Mouse (Mus musculus) ZHBTc4 (cell line): ENCODE measurements at regions not wholly inside any gene's neighbourhood (a gene's known extent, or its start where the extent isn't known, plus 50 kb on each side); places are given as distances from the start of the nearest gene placed in this dataset.

Experiments
- DNase-seq: peaks from one replicate; pipeline ENCODE4 v3.0.0-alpha.2; 2011; ENCODE audit warnings: low read depth, low spot score

- no peak for DNase-seq
Measured at GRCm38 (mm10) chr13:57286168-57286567, 390.4 kb upstream of the Trpc7 start.

DNA sequence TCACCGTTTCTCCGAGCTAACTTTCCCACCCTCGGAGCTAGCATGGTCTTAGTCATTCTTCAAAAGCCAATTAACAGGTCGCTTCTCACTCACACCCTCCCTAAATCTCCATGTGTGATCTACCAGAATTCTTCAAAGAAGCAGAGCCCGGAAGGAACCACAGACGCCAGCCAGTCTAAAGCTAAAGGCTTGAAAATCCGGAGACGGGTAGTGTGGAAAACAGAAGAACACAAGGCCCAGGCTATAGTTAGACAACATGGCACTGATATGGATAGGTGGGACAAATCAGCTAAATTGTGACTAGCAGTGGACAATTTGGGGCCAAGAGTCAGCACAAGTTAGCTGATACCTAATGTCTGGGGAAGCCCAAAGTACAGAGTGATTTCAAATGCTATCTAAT lies 387.0 kb upstream of the Trpc7 start:
- no peak for DNase-seq

GRCm38 (mm10) chr13:57281941-57282710 lies 386.3 kb upstream of the Trpc7 start:
- DNase-seq = peak; percentile 37

GRCm38 (mm10) chr13:57281504-57281903 lies 385.7 kb upstream of the Trpc7 start:
- peak; percentile 72 for DNase-seq

GRCm38 (mm10) chr13:57278580-57278979 lies 382.8 kb upstream of the Trpc7 start:
- DNase-seq = peak; percentile 67

- peak; percentile 57 for DNase-seq
Measured at GRCm38 (mm10) chr13:57277076-57277475, 381.3 kb upstream of the Trpc7 start.

DNA sequence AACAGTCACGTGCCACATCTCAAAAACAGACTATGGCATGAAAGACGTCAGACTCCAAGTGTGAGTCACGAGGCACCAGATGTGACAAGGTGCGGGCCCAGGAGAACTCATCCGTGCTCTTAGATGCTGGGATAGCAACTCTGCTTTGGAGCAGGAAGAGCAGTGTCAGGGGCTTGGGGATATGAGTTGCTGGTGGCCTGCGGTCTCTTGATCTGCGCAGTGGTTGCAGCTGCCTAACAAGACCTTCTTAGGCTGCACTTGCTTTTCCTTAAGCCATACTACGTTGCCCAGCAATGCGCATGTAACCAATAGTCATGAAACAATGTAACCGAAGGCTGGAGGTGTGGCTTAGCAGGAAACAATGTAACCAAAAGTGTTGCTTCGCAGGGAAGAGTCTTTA lies 380.1 kb upstream of the Trpc7 start:
- DNase-seq = peak; percentile 19

DNA sequence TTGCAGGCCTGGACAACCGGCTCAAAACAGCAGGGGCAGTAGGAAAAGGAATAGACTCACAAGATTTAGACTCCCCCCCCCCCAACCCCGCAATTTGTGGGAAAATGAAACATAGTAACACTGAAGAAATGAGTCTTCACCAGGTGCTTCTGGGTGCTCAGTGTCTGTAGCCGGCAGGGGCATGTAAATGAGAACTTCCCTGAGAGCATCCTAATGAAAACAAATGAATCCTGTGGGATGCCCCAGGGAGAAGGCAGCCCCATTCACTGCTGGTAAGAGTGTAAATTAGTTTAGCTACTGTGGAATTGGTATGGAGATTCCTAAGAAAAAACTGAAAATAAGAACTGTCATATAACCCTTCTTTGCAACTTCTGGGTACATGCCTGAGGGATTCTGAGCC lies 377.8 kb upstream of the Trpc7 start:
- DNase-seq = no peak

- peak; percentile 82 for DNase-seq
Measured at GRCm38 (mm10) chr13:57269614-57270013, 373.8 kb upstream of the Trpc7 start.

DNA sequence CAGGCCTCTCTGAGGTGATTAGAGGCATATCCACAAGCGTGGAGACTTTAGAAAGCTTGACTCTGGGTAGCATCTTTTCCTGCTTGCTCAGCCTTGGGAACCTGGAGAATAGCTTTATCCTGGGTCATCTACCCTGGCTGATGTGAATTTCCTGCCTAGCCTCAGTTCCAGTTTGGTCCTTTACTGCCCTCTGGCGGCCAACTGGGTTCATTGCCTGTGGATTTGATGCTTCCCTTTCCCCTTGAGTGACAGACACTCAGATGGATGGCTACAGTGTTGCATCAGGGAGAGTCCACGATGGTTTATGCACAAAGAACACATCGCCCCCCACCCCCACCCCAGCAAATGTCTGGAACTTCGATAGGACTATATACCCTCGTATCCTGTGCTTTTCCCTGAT lies 364.1 kb upstream of the Trpc7 start:
- DNase-seq = peak; percentile 85

- DNase-seq = peak; percentile 66
Measured at GRCm38 (mm10) chr13:57259474-57259873, 363.7 kb upstream of the Trpc7 start.

DNA sequence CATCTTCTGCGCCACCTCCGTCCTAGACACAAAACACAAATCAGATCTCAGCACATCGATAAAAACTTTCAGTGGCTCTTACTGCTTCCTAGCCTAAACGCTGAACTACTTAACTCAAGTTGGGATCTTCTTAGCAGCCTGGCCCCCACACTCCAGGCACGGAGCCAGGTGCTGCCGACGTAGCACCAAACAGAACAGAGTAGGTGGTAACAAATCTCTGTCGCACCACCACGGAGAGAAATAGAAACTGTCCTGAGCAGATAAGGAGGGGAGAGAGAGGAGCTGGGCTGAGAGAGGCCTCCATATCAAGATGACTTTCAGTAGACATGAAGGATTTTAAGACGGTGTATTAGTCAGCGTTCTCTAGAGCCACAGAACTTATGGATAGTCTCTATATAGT lies 360.1 kb upstream of the Trpc7 start:
- DNase-seq = no peak

DNA sequence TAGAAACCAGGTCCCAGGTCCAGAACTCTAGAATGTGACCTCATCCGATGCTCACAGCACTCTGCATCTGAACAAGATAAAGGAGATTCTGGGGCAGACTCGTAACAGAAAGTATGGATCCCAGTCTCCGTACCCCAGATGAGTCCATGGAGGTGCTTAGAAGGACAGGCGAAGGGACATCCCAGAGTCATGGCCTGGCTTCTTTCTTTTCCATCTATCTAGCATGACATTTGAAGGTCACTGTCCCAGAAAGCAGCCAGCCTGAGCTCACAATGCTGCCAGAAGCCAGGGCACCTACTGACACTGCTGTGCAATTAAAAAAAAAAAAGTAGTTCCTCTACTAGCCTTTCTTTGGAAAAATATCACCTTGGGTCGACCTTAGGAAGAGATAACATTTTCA lies 354.1 kb upstream of the Trpc7 start:
- DNase-seq = no peak

GRCm38 (mm10) chr13:57249401-57249800 lies 353.6 kb upstream of the Trpc7 start:
- DNase-seq = no peak

DNA sequence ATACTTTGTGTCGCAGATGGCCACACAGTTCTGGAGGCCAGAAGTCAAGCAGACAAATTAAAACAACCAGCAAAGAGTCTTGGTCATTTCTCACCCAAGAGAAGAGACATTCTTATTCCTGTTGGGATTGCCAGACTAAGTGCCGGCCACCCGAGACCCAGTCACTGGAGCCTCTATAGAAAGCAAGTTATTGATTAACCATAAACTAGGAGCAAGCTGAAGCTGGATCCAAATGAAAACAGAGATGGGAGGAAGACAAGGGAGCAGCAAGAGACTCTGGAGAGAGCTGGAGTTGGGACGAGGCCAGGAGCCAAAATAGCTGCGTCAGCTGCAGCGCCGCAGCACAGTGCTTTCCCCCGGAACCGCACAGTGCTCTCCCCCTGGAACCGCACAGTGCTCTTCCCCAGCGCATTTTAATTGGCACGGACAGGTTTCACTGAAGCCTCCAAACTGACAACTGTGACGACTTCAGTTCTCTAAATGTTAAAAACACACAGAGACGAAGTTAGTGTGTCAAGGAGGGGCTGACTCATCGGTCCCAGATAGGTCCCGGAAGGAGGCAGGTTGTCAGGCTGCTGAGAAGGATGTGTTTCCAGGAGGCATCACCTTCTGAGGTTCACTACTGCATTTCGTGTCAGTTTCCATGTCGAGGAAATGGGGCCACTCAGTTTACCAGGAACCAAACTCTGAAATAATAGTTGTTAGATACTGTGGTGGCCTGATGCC lies 350.6 kb upstream of the Trpc7 start:
- no peak for DNase-seq

DNA sequence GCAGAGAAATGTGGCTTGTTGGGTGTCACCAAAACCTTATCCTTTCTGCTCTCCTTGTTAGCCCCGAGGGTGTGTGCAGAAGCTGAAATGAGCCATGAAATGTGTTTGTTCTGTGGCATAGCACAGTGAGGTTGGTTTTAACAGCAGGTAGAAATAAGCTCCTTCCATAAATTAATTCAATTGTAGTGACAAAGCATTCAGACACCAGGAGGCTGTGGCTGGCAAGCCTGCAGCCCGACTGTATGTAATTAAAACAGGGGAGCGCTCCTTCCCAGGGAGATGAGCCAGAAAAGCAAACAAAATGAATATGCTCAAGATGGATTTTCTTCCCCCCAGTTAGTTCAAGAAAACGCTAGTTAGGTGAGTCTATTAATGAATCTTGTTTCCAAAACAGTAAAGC lies 341.1 kb upstream of the Trpc7 start:
- DNase-seq = no peak

DNA sequence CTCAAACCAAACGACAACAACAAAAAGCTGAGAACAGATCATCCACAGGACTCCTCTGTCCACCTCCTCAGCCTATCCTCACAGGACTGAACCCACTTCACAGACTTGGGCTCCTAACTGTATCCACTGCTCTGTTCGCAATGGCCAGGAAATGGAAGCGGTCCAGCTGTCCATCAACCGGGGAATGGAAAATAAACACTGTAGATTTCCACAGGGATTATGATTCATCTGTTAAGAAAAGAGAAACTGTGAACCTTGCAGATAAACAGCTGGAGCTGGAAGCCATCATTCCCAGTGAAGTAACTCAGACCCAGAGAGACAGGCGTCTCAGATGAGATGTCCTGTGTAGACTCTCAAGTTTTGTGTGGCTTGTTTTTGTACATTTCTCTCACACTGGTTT lies 340.4 kb upstream of the Trpc7 start:
- DNase-seq = no peak

GRCm38 (mm10) chr13:57232906-57233305 lies 337.1 kb upstream of the Trpc7 start:
- peak; percentile 90 for DNase-seq

DNA sequence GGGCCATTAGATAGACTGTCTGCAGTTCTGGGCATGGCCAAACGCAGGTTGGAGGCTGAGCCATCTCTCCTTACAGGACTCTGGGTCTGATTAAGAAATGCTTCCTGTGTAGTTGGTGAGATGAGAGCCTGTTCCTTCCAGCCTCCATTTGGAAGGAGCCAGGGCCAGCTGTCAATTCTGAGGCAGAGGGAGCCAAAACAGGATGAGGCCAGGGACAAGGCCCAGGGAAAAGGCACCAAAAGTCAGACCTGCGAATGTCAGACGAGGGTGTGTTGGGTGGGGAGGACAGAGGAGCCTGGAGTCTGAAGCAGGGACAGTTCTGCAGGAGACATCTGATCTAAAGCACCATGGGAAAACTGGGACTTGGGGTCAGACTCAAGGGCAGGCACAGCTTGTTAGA lies 335.9 kb upstream of the Trpc7 start:
- DNase-seq = no peak

- peak; percentile 75 for DNase-seq
Measured at GRCm38 (mm10) chr13:57230253-57230652, 334.5 kb upstream of the Trpc7 start.

DNA sequence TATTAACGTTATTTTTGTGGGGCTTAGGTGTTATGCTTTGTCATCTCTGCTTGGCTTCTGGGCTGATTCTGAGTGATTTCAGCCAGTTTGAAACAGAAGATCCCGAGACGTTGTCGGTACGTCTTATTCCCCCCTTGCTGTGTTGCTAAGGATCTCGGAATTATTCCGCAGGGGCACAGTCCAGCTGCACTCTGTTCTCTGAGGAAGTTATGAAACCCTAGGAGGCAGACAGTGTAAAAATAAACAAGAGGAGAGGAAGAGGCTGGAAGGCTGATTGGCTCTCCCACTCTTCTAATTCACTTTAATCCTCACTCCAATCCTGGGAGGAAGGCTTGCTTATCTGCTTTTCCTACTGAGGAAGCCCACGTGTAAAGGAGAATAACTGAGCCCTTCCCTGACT lies 325.3 kb upstream of the Trpc7 start:
- no peak for DNase-seq

DNA sequence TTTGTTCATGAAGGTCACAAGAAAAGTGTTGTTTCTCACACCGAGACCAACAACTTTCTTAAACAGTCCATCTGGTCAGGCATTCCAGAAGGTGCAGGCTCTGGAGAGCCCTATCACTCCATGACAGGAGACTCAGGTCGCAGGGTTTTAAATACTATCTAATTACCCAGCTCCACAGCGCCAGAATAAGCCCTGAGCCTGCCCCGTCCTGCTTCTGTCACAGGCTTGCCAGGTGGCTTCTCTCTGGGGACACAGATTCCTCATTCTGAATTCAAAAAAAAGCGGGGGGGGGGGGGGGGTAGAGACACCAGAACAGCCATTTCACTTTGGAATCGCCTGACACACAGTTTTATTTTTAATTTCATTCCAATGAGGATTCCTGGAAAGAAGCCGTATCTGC lies 320.4 kb upstream of the Trpc7 start:
- DNase-seq = no peak

DNA sequence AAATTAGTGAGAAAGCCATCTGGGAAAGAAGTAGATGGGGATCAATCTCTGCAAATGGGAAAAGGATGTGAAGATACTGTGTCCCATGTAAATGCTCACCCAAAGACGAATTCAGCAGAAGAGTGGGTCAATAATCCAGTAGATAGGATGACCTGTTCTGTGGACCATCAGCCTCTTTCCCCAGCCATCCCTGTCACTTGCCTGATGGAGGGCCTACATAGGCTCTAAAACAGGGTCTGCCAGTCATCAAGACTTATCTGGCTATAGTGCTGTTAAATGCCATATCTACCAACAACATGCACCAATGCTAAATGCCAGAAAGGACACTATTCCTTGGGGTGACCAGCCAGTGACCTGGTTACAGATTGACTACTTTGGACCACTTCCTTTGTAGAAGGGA lies 316.5 kb upstream of the Trpc7 start:
- DNase-seq = no peak
